Mouse (Mus musculus) CH12.LX (cell line): ENCODE data around the gene Rasgef1a.

Experiments
- CTCF ChIP-seq, 2 experiments: IDR thresholded peaks in 1 of 2; conservative IDR thresholded peaks in 1 of 2; 2 replicates each; pipeline ENCODE4 v1.5.1; 2011 to 2012; ENCODE audit warnings: low read depth in 2 of 2, low read length in 2 of 2, improper control_type of control experiment in 1 of 2, inconsistent platforms in 1 of 2, mild to moderate bottlenecking in 1 of 2, moderate library complexity in 1 of 2
- GABPA ChIP-seq: IDR thresholded peaks from 2 replicates; pipeline ENCODE4 v1.6.1; 2012; ENCODE audit warnings: low read depth, low read length, improper control_type of control experiment, inconsistent platforms; ENCODE audit not compliant: insufficient replicate concordance
- KAT2A ChIP-seq: IDR thresholded peaks from 2 replicates; pipeline ENCODE4 v1.6.1; 2012; ENCODE audit warnings: low read length, improper control_type of control experiment, inconsistent platforms; ENCODE audit not compliant: insufficient replicate concordance
- NELFE ChIP-seq: IDR thresholded peaks from 2 replicates; pipeline ENCODE4 v1.6.1; 2011; ENCODE audit warnings: low read depth, low read length, improper control_type of control experiment
- POLR2AphosphoS2 ChIP-seq: IDR thresholded peaks from 2 replicates; pipeline ENCODE4 v1.6.1; 2011; ENCODE audit warnings: low read depth, low read length, improper control_type of control experiment

DNA sequence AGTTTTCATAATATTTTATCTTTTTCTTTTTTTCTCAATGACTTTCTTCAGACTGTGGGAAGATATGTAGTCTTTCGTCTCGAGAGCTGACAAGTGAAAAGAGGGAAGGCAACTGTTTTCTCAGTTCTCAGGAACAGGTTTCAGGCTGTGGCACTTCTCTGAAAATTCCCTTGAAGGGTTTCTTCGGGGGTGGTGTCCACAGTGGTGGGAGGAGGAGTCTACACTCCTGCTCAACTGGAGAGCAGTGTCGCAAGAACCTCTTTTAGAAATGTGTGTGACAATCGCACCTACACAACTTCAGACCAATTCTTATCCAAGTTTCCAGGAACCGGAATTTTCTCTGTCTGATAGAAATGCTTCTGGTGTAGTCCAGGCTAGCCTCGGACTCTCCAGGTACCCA, 22.0 kb upstream of the Rasgef1a start:
- no peak for TF ChIP-seq CTCF (conservative IDR thresholded peaks at IDR 0.05 in 1 of 2, IDR thresholded peaks at IDR 0.05 in 1 of 2; ENCODE audit: low read depth in 2 of 2, low read length in 2 of 2)
- TF ChIP-seq NELFE, result no peak
- no peak for TF ChIP-seq POLR2AphosphoS2
- no peak for TF ChIP-seq KAT2A
- no peak for TF ChIP-seq GABPA
